In the genomic region with DNA sequence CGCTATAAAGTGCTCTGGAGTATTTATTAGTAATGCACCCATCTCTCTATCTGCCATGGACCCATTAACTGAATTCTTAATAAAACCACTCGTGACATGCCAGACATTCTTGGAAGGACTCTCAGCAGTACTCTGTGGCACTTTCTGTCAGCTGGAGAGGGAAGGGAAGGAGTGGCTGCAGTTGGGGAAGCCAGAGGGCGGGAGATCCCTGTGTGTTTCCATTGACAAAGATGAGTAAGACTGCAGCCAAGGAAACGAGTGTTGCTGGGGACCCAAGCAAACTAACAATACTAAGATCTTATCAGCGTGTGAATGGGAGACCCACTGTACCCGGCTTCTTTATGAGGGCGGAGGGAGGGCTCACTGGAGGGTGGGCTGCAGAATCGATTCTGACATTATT, we compare ENCODE assay signal across 10 mouse cellular contexts. TPM values are rescaled to one million over a fixed set of nuclear protein-coding genes. Genes with fewer than 3 reads are reported as not detected.
DNase-seq lines count a peak whose midpoint lies in the region; ATAC-seq lines count a peak whose summit lies in the region.
"Had no signal": no experiment of that assay in that cellular context is flagged by ENCODE, and none has a peak within 500 bp of the region (broad histone marks: within the 10 kb centered on the region; RNA-seq: fewer than 3 reads in every experiment).

No protein-coding gene starts in this region.

- WGBS in intestine, embryonic 14.5 days = 64% methylated on average over 8 of the region's 8 CpGs
- 57% methylated on average over 8 of the region's 8 CpGs for WGBS in intestine, embryonic 15.5 days
- WGBS in forebrain, embryonic 16.5 days = 9% methylated on average over 8 of the region's 8 CpGs
- WGBS in limb, embryonic 12.5 days = 59% methylated on average over 8 of the region's 8 CpGs
- 25% methylated on average over 8 of the region's 8 CpGs for WGBS in neural tube, embryonic 12.5 days

- no peaks in the 10 kb centered on the region for H3K9me3 ChIP-seq in intestine, embryonic 14.5 days (ENCODE audit: control insufficient read depth, low read length)
- H3K9me3 ChIP-seq in intestine, embryonic 15.5 days = no peaks in the 10 kb centered on the region
- H3K9me3 ChIP-seq in forebrain, embryonic 16.5 days (ENCODE audit: control insufficient read depth, low read length) = no peaks in the 10 kb centered on the region
- no peaks in the 10 kb centered on the region for H3K9me3 ChIP-seq in limb, embryonic 12.5 days
- no peaks in the 10 kb centered on the region for H3K9me3 ChIP-seq in neural tube, embryonic 12.5 days
- H3K9me3 ChIP-seq: G1E had no signal

- no peak overlapping the region for H3K9ac ChIP-seq in intestine, embryonic 14.5 days (ENCODE audit: low read length)
- no peak overlapping the region for H3K9ac ChIP-seq in intestine, embryonic 15.5 days
- H3K9ac ChIP-seq in forebrain, embryonic 16.5 days (replicated peaks; ENCODE audit: low read depth, low read length) = peak overlapping the region; percentile 45; the same call in 1 of the 2 replicates
- no peak overlapping the region for H3K9ac ChIP-seq in limb, embryonic 12.5 days (replicated peaks)
- H3K9ac ChIP-seq in neural tube, embryonic 12.5 days = peak overlapping the region; percentile 95

- peaks cover 22% of the 10 kb centered on the region for H3K4me1 ChIP-seq in intestine, embryonic 14.5 days (replicated peaks; ENCODE audit: control insufficient read depth, insufficient read depth, low read length)
- H3K4me1 ChIP-seq in intestine, embryonic 15.5 days (replicated peaks) = peaks cover 21% of the 10 kb centered on the region
- H3K4me1 ChIP-seq in forebrain, embryonic 16.5 days (replicated peaks; ENCODE audit: control insufficient read depth, insufficient read depth, low read length) = peaks cover 70% of the 10 kb centered on the region
- H3K4me1 ChIP-seq in limb, embryonic 12.5 days (replicated peaks) = peaks cover 56% of the 10 kb centered on the region
- peaks cover 68% of the 10 kb centered on the region for H3K4me1 ChIP-seq in neural tube, embryonic 12.5 days

- no peaks in the 10 kb centered on the region for H3K27me3 ChIP-seq in intestine, embryonic 14.5 days (replicated peaks; ENCODE audit: control insufficient read depth, insufficient read depth, low read length)
- H3K27me3 ChIP-seq in intestine, embryonic 15.5 days (replicated peaks) = no peaks in the 10 kb centered on the region
- no peaks in the 10 kb centered on the region for H3K27me3 ChIP-seq in forebrain, embryonic 16.5 days (replicated peaks; ENCODE audit: control insufficient read depth, insufficient read depth, low read length)
- H3K27me3 ChIP-seq in limb, embryonic 12.5 days = no peaks in the 10 kb centered on the region
- H3K27me3 ChIP-seq in neural tube, embryonic 12.5 days (replicated peaks) = no peaks in the 10 kb centered on the region

- H3K4me2 ChIP-seq in intestine, embryonic 14.5 days (ENCODE audit: low read length) = 0 out of 2 replicates have a peak overlapping the region, but pooled peaks have one; percentile 78
- no peak overlapping the region for H3K4me2 ChIP-seq in intestine, embryonic 15.5 days (replicated peaks)
- peak overlapping the region; percentile 89 for H3K4me2 ChIP-seq in forebrain, embryonic 16.5 days (ENCODE audit: low read length)
- peak overlapping the region; percentile 71 for H3K4me2 ChIP-seq in limb, embryonic 12.5 days
- peak overlapping the region; percentile 83 for H3K4me2 ChIP-seq in neural tube, embryonic 12.5 days (replicated peaks)

- DNase-seq in intestine, embryonic 14.5 days (ENCODE audit: low spot score) = no peak
- no peak for DNase-seq in frontal cortex, postnatal 14 days (ENCODE audit: low spot score in 2 of 2)
- DNase-seq in thymus, postnatal 36 days = no peak
- DNase-seq in cerebellum, postnatal 14 days = no peak

- H3K36me3 ChIP-seq in intestine, embryonic 14.5 days (ENCODE audit: control insufficient read depth, insufficient read depth, low read length) = no peaks in the 10 kb centered on the region
- no peaks in the 10 kb centered on the region for H3K36me3 ChIP-seq in intestine, embryonic 15.5 days
- no peaks in the 10 kb centered on the region for H3K36me3 ChIP-seq in forebrain, embryonic 16.5 days (ENCODE audit: control insufficient read depth, insufficient read depth)
- H3K36me3 ChIP-seq in limb, embryonic 12.5 days = no peaks in the 10 kb centered on the region
- H3K36me3 ChIP-seq in neural tube, embryonic 12.5 days = no peaks in the 10 kb centered on the region

- H3K27ac ChIP-seq in intestine, embryonic 14.5 days (ENCODE audit: low read depth) = no peak overlapping the region
- no peak overlapping the region for H3K27ac ChIP-seq in intestine, embryonic 15.5 days
- peak overlapping the region; percentile 77 for H3K27ac ChIP-seq in forebrain, embryonic 16.5 days (ENCODE audit: low read length)
- H3K27ac ChIP-seq in limb, embryonic 12.5 days = 0 out of 2 replicates have a peak overlapping the region, but pooled peaks have one; percentile 56
- peak overlapping the region; percentile 77; the same call in 1 of the 2 replicates for H3K27ac ChIP-seq in neural tube, embryonic 12.5 days

- no peak for ATAC-seq in intestine, embryonic 14.5 days (replicated peaks; ENCODE audit: low FRiP score, low TSS enrichment, low read depth)
- ATAC-seq in intestine, embryonic 15.5 days = no peak
- ATAC-seq in forebrain, embryonic 16.5 days = no peak
- ATAC-seq in limb, embryonic 12.5 days (ENCODE audit: insufficient number of reproducible peaks, insufficient read depth, low FRiP score, low TSS enrichment, low read depth) = no peak
- ATAC-seq in neural tube, embryonic 12.5 days (ENCODE audit: low FRiP score, low read depth) = no peak

- H3K4me3 ChIP-seq in intestine, embryonic 14.5 days (ENCODE audit: low read depth, low read length) = no peak overlapping the region
- H3K4me3 ChIP-seq in intestine, embryonic 15.5 days (replicated peaks) = no peak overlapping the region
- peak overlapping the region; percentile 100 for H3K4me3 ChIP-seq in forebrain, embryonic 16.5 days (replicated peaks; ENCODE audit: low read length)
- H3K4me3 ChIP-seq in limb, embryonic 12.5 days (replicated peaks) = peak overlapping the region; percentile 82; the same call in 1 of the 2 replicates
- peak overlapping the region; percentile 91 for H3K4me3 ChIP-seq in neural tube, embryonic 12.5 days
- H3K4me3 ChIP-seq: erythroblast, embryonic 14.5 days had no signal

RNA-seq across cellular contexts. Expression of gene Cemip2, which starts 2.5 kb away (rescaled TPM):
- 14.8 and 16.9 TPM in 2 replicates for polyA plus RNA-seq in intestine, embryonic 14.5 days (2014; fragmentation: Nextera tagmentation; extraction: Ambion mirVana)
- polyA plus RNA-seq in intestine, embryonic 15.5 days (2015; fragmentation: Nextera tagmentation; extraction: Ambion mirVana) = 11.1 and 12.0 TPM in 2 replicates
- 37.2 and 37.6 TPM in 2 replicates for polyA plus RNA-seq in forebrain, embryonic 16.5 days (2015; fragmentation: Nextera tagmentation; extraction: Ambion mirVana)
- 49.8 and 50.3 TPM in 2 replicates for polyA plus RNA-seq in limb, embryonic 12.5 days (2016; fragmentation: Nextera tagmentation; extraction: Ambion mirVana)
- polyA plus RNA-seq in neural tube, embryonic 12.5 days (2016; fragmentation: Nextera tagmentation; extraction: Ambion mirVana) = 85.7 and 89.1 TPM in 2 replicates

Comparison
In these comparisons a context has a peak if more than half of its experiments do, and no peak if none do; other contexts are left out.
1. H3K27ac ChIP-seq: peak in forebrain, embryonic 16.5 days (single experiment), limb, embryonic 12.5 days (single experiment) and neural tube, embryonic 12.5 days (single experiment); none in intestine, embryonic 14.5 days (single experiment) and intestine, embryonic 15.5 days (single experiment).
2. H3K4me3 ChIP-seq: peak in forebrain, embryonic 16.5 days (single experiment), limb, embryonic 12.5 days (single experiment) and neural tube, embryonic 12.5 days (single experiment); none in intestine, embryonic 14.5 days (single experiment) and intestine, embryonic 15.5 days (single experiment).
3. H3K9ac ChIP-seq: peak in forebrain, embryonic 16.5 days (single experiment) and neural tube, embryonic 12.5 days (single experiment); none in intestine, embryonic 14.5 days (single experiment), intestine, embryonic 15.5 days (single experiment) and limb, embryonic 12.5 days (single experiment).